Mouse (Mus musculus): ENCODE measurements at regions not wholly inside any gene's neighbourhood (a gene's known extent, or its start where the extent isn't known, plus 50 kb on each side); places are given as distances from the start of the nearest gene placed in this dataset.

- no peak for DNase-seq (ENCODE audit: extremely low spot score in 1 of 2, low spot score in 1 of 2)
Observed at GRCm38 (mm10) chr8:31518903-31519302, 1909.6 kb upstream of the 5930422O12Rik start.

- DNase-seq (ENCODE audit: extremely low spot score in 1 of 2, low spot score in 1 of 2) = no peak
Observed at GRCm38 (mm10) chr8:31520991-31521448, 1907.5 kb upstream of the 5930422O12Rik start.

- DNase-seq (ENCODE audit: extremely low spot score in 1 of 2, low spot score in 1 of 2) = no peak
Observed at GRCm38 (mm10) chr8:31525071-31525470, 1903.4 kb upstream of the 5930422O12Rik start.

- no peak for DNase-seq (ENCODE audit: extremely low spot score in 1 of 2, low spot score in 1 of 2)
Observed at GRCm38 (mm10) chr8:31539251-31539650, 1889.3 kb upstream of the 5930422O12Rik start.

GRCm38 (mm10) chr8:31541646-31542045 lies 1886.9 kb upstream of the 5930422O12Rik start:
- DNase-seq (ENCODE audit: extremely low spot score in 1 of 2, low spot score in 1 of 2) = no peak

- DNase-seq (ENCODE audit: extremely low spot score in 1 of 2, low spot score in 1 of 2) = no peak
Observed at GRCm38 (mm10) chr8:31574136-31574535, 1854.4 kb upstream of the 5930422O12Rik start.

GRCm38 (mm10) chr8:31576129-31576528 lies 1852.4 kb upstream of the 5930422O12Rik start:
- no peak for DNase-seq (ENCODE audit: extremely low spot score in 1 of 2, low spot score in 1 of 2)

- no peak for DNase-seq (ENCODE audit: extremely low spot score in 1 of 2, low spot score in 1 of 2)
Observed at GRCm38 (mm10) chr8:31584661-31585060, 1843.8 kb upstream of the 5930422O12Rik start.

- no peak for DNase-seq (ENCODE audit: extremely low spot score in 1 of 2, low spot score in 1 of 2)
Observed at GRCm38 (mm10) chr8:31599536-31599935, 1829.0 kb upstream of the 5930422O12Rik start.

- no peak for DNase-seq (ENCODE audit: extremely low spot score in 1 of 2, low spot score in 1 of 2)
Observed at GRCm38 (mm10) chr8:31600979-31601378, 1827.5 kb upstream of the 5930422O12Rik start.

- DNase-seq (ENCODE audit: extremely low spot score in 1 of 2, low spot score in 1 of 2) = no peak
Observed at GRCm38 (mm10) chr8:31616501-31616900, 1812.0 kb upstream of the 5930422O12Rik start.

- DNase-seq (ENCODE audit: extremely low spot score in 1 of 2, low spot score in 1 of 2) = no peak
Observed at GRCm38 (mm10) chr8:31627708-31628107, 1800.8 kb upstream of the 5930422O12Rik start.

GRCm38 (mm10) chr8:31628146-31628545 lies 1800.4 kb upstream of the 5930422O12Rik start:
- no peak for DNase-seq (ENCODE audit: extremely low spot score in 1 of 2, low spot score in 1 of 2)

GRCm38 (mm10) chr8:31638417-31638816 lies 1790.1 kb upstream of the 5930422O12Rik start:
- DNase-seq (ENCODE audit: extremely low spot score in 1 of 2, low spot score in 1 of 2) = no peak

- DNase-seq (ENCODE audit: extremely low spot score in 1 of 2, low spot score in 1 of 2) = no peak
Observed at GRCm38 (mm10) chr8:31663717-31664116, 1764.8 kb upstream of the 5930422O12Rik start.

GRCm38 (mm10) chr8:31665485-31665884 lies 1763.0 kb upstream of the 5930422O12Rik start:
- no peak for DNase-seq (ENCODE audit: extremely low spot score in 1 of 2, low spot score in 1 of 2)

GRCm38 (mm10) chr8:31704168-31704567 lies 1724.3 kb upstream of the 5930422O12Rik start:
- DNase-seq (ENCODE audit: extremely low spot score in 1 of 2, low spot score in 1 of 2) = no peak

- peak in 1 of 2 experiments; percentile 9 for DNase-seq (ENCODE audit: extremely low spot score in 1 of 2, low spot score in 1 of 2)
Observed at GRCm38 (mm10) chr8:31713321-31714076, 1715.0 kb upstream of the 5930422O12Rik start.

- DNase-seq (ENCODE audit: extremely low spot score in 1 of 2, low spot score in 1 of 2) = no peak
Observed at GRCm38 (mm10) chr8:31714077-31714458, 1714.4 kb upstream of the 5930422O12Rik start.

GRCm38 (mm10) chr8:31720021-31720420 lies 1708.5 kb upstream of the 5930422O12Rik start:
- DNase-seq (ENCODE audit: extremely low spot score in 1 of 2, low spot score in 1 of 2) = no peak

- no peak for DNase-seq (ENCODE audit: extremely low spot score in 1 of 2, low spot score in 1 of 2)
Observed at GRCm38 (mm10) chr8:31720585-31720984, 1707.9 kb upstream of the 5930422O12Rik start.

GRCm38 (mm10) chr8:31725430-31725829 lies 1703.1 kb upstream of the 5930422O12Rik start:
- no peak for DNase-seq (ENCODE audit: extremely low spot score in 1 of 2, low spot score in 1 of 2)

Measured in layer of hippocampus, postnatal 25 days (tissue).